Mouse (Mus musculus) midbrain, embryonic 10.5 days (tissue): ENCODE data around the gene Morn5. TPM values are rescaled to one million over a fixed set of nuclear protein-coding genes. Genes with fewer than 3 reads are reported as not detected.

Source experiments
- DNase-seq: peaks from one replicate; pipeline ENCODE4 v3.0.0-alpha.2; 2017; ENCODE audit warnings: low spot score
- H3K27ac ChIP-seq: fragments of 300-500 bp; sonication (generic); replicated peaks from 2 replicates; pipeline ENCODE4 v1.5.1; 2016; ENCODE audit warnings: mild to moderate bottlenecking
- H3K27me3 ChIP-seq: fragments of 300-500 bp; sonication (generic); 2 replicates; pipeline ENCODE4 v1.6.1; 2016; ENCODE audit warnings: low read depth, mild to moderate bottlenecking; ENCODE audit not compliant: poor library complexity, severe bottlenecking
- H3K36me3 ChIP-seq: fragments of 300-500 bp; sonication (generic); 2 replicates; pipeline ENCODE4 v1.6.1; 2016; ENCODE audit warnings: mild to moderate bottlenecking, moderate library complexity
- H3K4me1 ChIP-seq: fragments of 300-500 bp; sonication (generic); 2 replicates; pipeline ENCODE4 v1.6.1; 2016
- H3K4me3 ChIP-seq: fragments of 300-500 bp; sonication (generic); 2 replicates; pipeline ENCODE4 v1.5.1; 2016; ENCODE audit warnings: mild to moderate bottlenecking, moderate library complexity
- H3K9me3 ChIP-seq: fragments of 300-500 bp; sonication (generic); replicated peaks from 2 replicates; pipeline ENCODE4 v1.6.1; 2016; ENCODE audit warnings: mild to moderate bottlenecking
- WGBS: fragments of 180-500 bp; shearing (Covaris S2); methylation state at CpG from one replicate; pipeline ENCODE4 v1.1.7; 2016; 5-methylcytosine and 5-hydroxymethylcytosine counted together
- polyA plus RNA-seq: library from polyadenylated mRNA; unstranded; fragments of >200 nt; fragmentation: Nextera tagmentation; extraction: Ambion mirVana; gene quantifications from 2 replicates; pipeline ENCODE4 v1.2.1, GENCODE M21; 2016

Morn5 gene
- polyA plus RNA-seq, 1 experiment from 2014 or later, result 0.35 TPM

GRCm38 (mm10) chr2:36101866-36102558 lies 52.8 kb downstream of the Morn5 start:
- peaks cover 100% of the 10 kb centered on the region for H3K27me3 ChIP-seq
- DNase-seq, result peak; percentile 46
- no peaks in the 10 kb centered on the region for H3K9me3 ChIP-seq
- 3% methylated on average over 28 of the region's 28 CpGs for WGBS
- H3K4me3 ChIP-seq, result peak overlapping the region; percentile 61
- no peaks in the 10 kb centered on the region for H3K36me3 ChIP-seq
- peaks cover 46% of the 10 kb centered on the region for H3K4me1 ChIP-seq
- no peak overlapping the region for H3K27ac ChIP-seq

GRCm38 (mm10) chr2:36102559-36102946 lies 53.3 kb downstream of the Morn5 start:
- DNase-seq, result peak; percentile 65
- Histone ChIP-seq H3K9me3 (no peaks in the 10 kb centered on the region), H3K4me1 (peaks cover 46% of the 10 kb centered on the region), H3K36me3 (no peaks in the 10 kb centered on the region), H3K4me3 (peak overlapping the region; percentile 61), H3K27me3 (peaks cover 100% of the 10 kb centered on the region), H3K27ac (no peak overlapping the region)
- 1% methylated on average over 21 of the region's 21 CpGs for WGBS

- DNase-seq, result peak; percentile 58
- H3K36me3 ChIP-seq, result no peaks in the 10 kb centered on the region
- peaks cover 100% of the 10 kb centered on the region for H3K27me3 ChIP-seq
- H3K4me3 ChIP-seq, result peak overlapping the region; percentile 61
- WGBS, result under 1% methylated on average over 21 of the region's 21 CpGs
- H3K27ac ChIP-seq, result no peak overlapping the region
- H3K4me1 ChIP-seq, result peaks cover 46% of the 10 kb centered on the region
- H3K9me3 ChIP-seq, result no peaks in the 10 kb centered on the region
Measured at GRCm38 (mm10) chr2:36103069-36103554, 53.9 kb downstream of the Morn5 start.

- H3K9me3 ChIP-seq, result no peaks in the 10 kb centered on the region
- H3K36me3 ChIP-seq, result no peaks in the 10 kb centered on the region
- H3K27me3 ChIP-seq, result peaks cover 100% of the 10 kb centered on the region
- H3K27ac ChIP-seq, result no peak overlapping the region
- H3K4me3 ChIP-seq, result peak overlapping the region; percentile 61
- peak; percentile 67 for DNase-seq
- H3K4me1 ChIP-seq, result peaks cover 46% of the 10 kb centered on the region
- WGBS, result under 1% methylated on average over 37 of the region's 38 CpGs
Measured at GRCm38 (mm10) chr2:36103555-36104367, 54.5 kb downstream of the Morn5 start.

- under 1% methylated on average over 32 of the region's 32 CpGs for WGBS
- DNase-seq, result peak; percentile 68
- H3K4me1 ChIP-seq, result peaks cover 46% of the 10 kb centered on the region
Measured at GRCm38 (mm10) chr2:36104436-36104955, 55.2 kb downstream of the Morn5 start.

GRCm38 (mm10) chr2:36104956-36105741 lies 55.9 kb downstream of the Morn5 start, which contains the start of gene Lhx6:
Gene Lhx6, minus strand, starts transcription at chr2:36105408.
- peak; percentile 64 for DNase-seq
- H3K9me3 ChIP-seq, result no peaks in the 10 kb centered on the region
- peak within 1 kb of the TSS; percentile 10 for H3K27ac ChIP-seq
- no peaks in the 10 kb centered on the region for H3K36me3 ChIP-seq
- peaks cover 42% of the 10 kb centered on the region for H3K4me1 ChIP-seq
- under 1% methylated on average over 52 of the region's 58 CpGs for WGBS
- peak within 1 kb of the TSS; percentile 61 for H3K4me3 ChIP-seq
- peaks cover 100% of the 10 kb centered on the region for H3K27me3 ChIP-seq

More at GRCm38 (mm10) chr2:36104436-36104955, 55.2 kb downstream of the Morn5 start:
- H3K4me3 ChIP-seq, result peak overlapping the region; percentile 61
- H3K9me3 ChIP-seq, result no peaks in the 10 kb centered on the region
- no peaks in the 10 kb centered on the region for H3K36me3 ChIP-seq
- no peak overlapping the region; the same call in 1 of the 2 replicates for H3K27ac ChIP-seq
- H3K27me3 ChIP-seq, result peaks cover 100% of the 10 kb centered on the region

GRCm38 (mm10) chr2:36108615-36109014 lies 59.4 kb downstream of the Morn5 start:
- H3K36me3 ChIP-seq, result no peaks in the 10 kb centered on the region
- H3K9me3 ChIP-seq, result no peaks in the 10 kb centered on the region
- no peak overlapping the region for H3K27ac ChIP-seq
- WGBS, result 8% methylated on average over 7 of the region's 7 CpGs
- no peak overlapping the region for H3K4me3 ChIP-seq
- H3K4me1 ChIP-seq, result peaks cover 22% of the 10 kb centered on the region
- DNase-seq, result no peak
- H3K27me3 ChIP-seq, result peaks cover 72% of the 10 kb centered on the region

GRCm38 (mm10) chr2:36112632-36113031 lies 63.4 kb downstream of the Morn5 start:
- Histone ChIP-seq H3K36me3 (peaks cover 21% of the 10 kb centered on the region), H3K27ac (no peak overlapping the region), H3K9me3 (no peaks in the 10 kb centered on the region), H3K4me1 (no peaks in the 10 kb centered on the region), H3K4me3 (no peak overlapping the region), H3K27me3 (peaks cover 32% of the 10 kb centered on the region)
- DNase-seq, result no peak
- WGBS, result 78% methylated on average over 3 of the region's 3 CpGs

GRCm38 (mm10) chr2:36126795-36127429 lies 77.7 kb downstream of the Morn5 start:
- no peaks in the 10 kb centered on the region for H3K9me3 ChIP-seq
- no peaks in the 10 kb centered on the region for H3K4me1 ChIP-seq
- 91% methylated on average over 9 of the region's 9 CpGs for WGBS
- peaks cover 88% of the 10 kb centered on the region for H3K36me3 ChIP-seq
- DNase-seq, result no peak
- no peaks in the 10 kb centered on the region for H3K27me3 ChIP-seq
- H3K4me3 ChIP-seq, result no peak overlapping the region
- H3K27ac ChIP-seq, result no peak overlapping the region

GRCm38 (mm10) chr2:36127973-36128372 lies 78.7 kb downstream of the Morn5 start:
- no peak overlapping the region for H3K4me3 ChIP-seq
- H3K27me3 ChIP-seq, result no peaks in the 10 kb centered on the region
- no peak for DNase-seq
- no peak overlapping the region for H3K27ac ChIP-seq
- no peaks in the 10 kb centered on the region for H3K9me3 ChIP-seq
- peaks cover 88% of the 10 kb centered on the region for H3K36me3 ChIP-seq
- 83% methylated on average over 4 of the region's 4 CpGs for WGBS
- no peaks in the 10 kb centered on the region for H3K4me1 ChIP-seq

GRCm38 (mm10) chr2:36129051-36129450 lies 79.8 kb downstream of the Morn5 start:
- Histone ChIP-seq H3K4me3 (no peak overlapping the region), H3K27me3 (no peaks in the 10 kb centered on the region), H3K4me1 (no peaks in the 10 kb centered on the region), H3K9me3 (no peaks in the 10 kb centered on the region), H3K27ac (no peak overlapping the region), H3K36me3 (peaks cover 88% of the 10 kb centered on the region)
- no peak for DNase-seq
- 91% methylated on average over 3 of the region's 3 CpGs for WGBS
